Mouse (Mus musculus): Measurements from ENCODE around the gene AC109138.7.

Gene AC109138.7

GRCm38 (mm10) chr19:4216041-4216685 is 2.0 kb downstream of the AC109138.7 start:
- ATAC-seq (ENCODE audit: insufficient number of reproducible peaks, low FRiP score, low TSS enrichment), result peak; percentile 40; the same call in 1 of the 2 replicates

- no peak for ATAC-seq (ENCODE audit: insufficient number of reproducible peaks, low FRiP score, low TSS enrichment)
These were observed 3.0 kb downstream of the AC109138.7 start for GRCm38 (mm10) chr19:4217140-4217539.

- no peak for ATAC-seq (ENCODE audit: insufficient number of reproducible peaks, low FRiP score, low TSS enrichment)
These were observed 3.7 kb downstream of the AC109138.7 start for GRCm38 (mm10) chr19:4217855-4218254.

GRCm38 (mm10) chr19:4218293-4218692 is 4.1 kb downstream of the AC109138.7 start:
- ATAC-seq (ENCODE audit: insufficient number of reproducible peaks, low FRiP score, low TSS enrichment), result no peak

GRCm38 (mm10) chr19:4218784-4219183 is 4.6 kb downstream of the AC109138.7 start:
- no peak for ATAC-seq (ENCODE audit: insufficient number of reproducible peaks, low FRiP score, low TSS enrichment)

GRCm38 (mm10) chr19:4219943-4220342 is 5.8 kb downstream of the AC109138.7 start:
- ATAC-seq (ENCODE audit: insufficient number of reproducible peaks, low FRiP score, low TSS enrichment), result no peak

- no peak for ATAC-seq (ENCODE audit: insufficient number of reproducible peaks, low FRiP score, low TSS enrichment)
These were observed 6.3 kb downstream of the AC109138.7 start for GRCm38 (mm10) chr19:4220416-4220815.

GRCm38 (mm10) chr19:4220957-4221743 is 7.0 kb downstream of the AC109138.7 start:
- ATAC-seq (ENCODE audit: insufficient number of reproducible peaks, low FRiP score, low TSS enrichment), result no peak

- ATAC-seq (ENCODE audit: insufficient number of reproducible peaks, low FRiP score, low TSS enrichment), result no peak
These were observed 8.0 kb downstream of the AC109138.7 start for GRCm38 (mm10) chr19:4222165-4222564.

GRCm38 (mm10) chr19:4226779-4227178 is 12.6 kb downstream of the AC109138.7 start:
- no peak for ATAC-seq (ENCODE audit: insufficient number of reproducible peaks, low FRiP score, low TSS enrichment)

- ATAC-seq (ENCODE audit: insufficient number of reproducible peaks, low FRiP score, low TSS enrichment), result no peak
These were observed 13.3 kb downstream of the AC109138.7 start for GRCm38 (mm10) chr19:4227446-4227845.

GRCm38 (mm10) chr19:4227894-4228678 is 13.9 kb downstream of the AC109138.7 start:
- ATAC-seq (ENCODE audit: insufficient number of reproducible peaks, low FRiP score, low TSS enrichment), result no peak

GRCm38 (mm10) chr19:4228891-4229290 is 14.7 kb downstream of the AC109138.7 start:
- no peak for ATAC-seq (ENCODE audit: insufficient number of reproducible peaks, low FRiP score, low TSS enrichment)

- no peak for ATAC-seq (ENCODE audit: insufficient number of reproducible peaks, low FRiP score, low TSS enrichment)
These were observed 15.4 kb downstream of the AC109138.7 start for GRCm38 (mm10) chr19:4229451-4230076.

- no peak for ATAC-seq (ENCODE audit: insufficient number of reproducible peaks, low FRiP score, low TSS enrichment)
These were observed 16.3 kb downstream of the AC109138.7 start for GRCm38 (mm10) chr19:4230415-4230814.

GRCm38 (mm10) chr19:4231253-4232185 is 17.4 kb downstream of the AC109138.7 start, which contains the start of gene Pold4:
Pold4 (plus strand) TSS chr19:4231899.
- ATAC-seq (ENCODE audit: insufficient number of reproducible peaks, low FRiP score, low TSS enrichment), result peak; percentile 79

- ATAC-seq (ENCODE audit: insufficient number of reproducible peaks, low FRiP score, low TSS enrichment), result no peak
These were observed 18.0 kb downstream of the AC109138.7 start for GRCm38 (mm10) chr19:4232186-4232572.

GRCm38 (mm10) chr19:4232651-4233050 is 18.5 kb downstream of the AC109138.7 start:
- ATAC-seq (ENCODE audit: insufficient number of reproducible peaks, low FRiP score, low TSS enrichment), result no peak

GRCm38 (mm10) chr19:4234548-4234947 is 20.4 kb downstream of the AC109138.7 start:
- ATAC-seq (ENCODE audit: insufficient number of reproducible peaks, low FRiP score, low TSS enrichment), result no peak
